Mouse (Mus musculus): ENCODE measurements around the gene Glcci1. TPM values are rescaled to one million over a fixed set of nuclear protein-coding genes. Genes with fewer than 3 reads are reported as not detected.
"Not testable (repeated sequence)": the region's sequence is repeated elsewhere in the genome, so short reads cannot be mapped to it uniquely, and the experiment has no call there.

Glcci1 gene
- total and polyA plus RNA-seq, 3 experiments: 1.8 to 31.1 (median 7.9) TPM

- TF ChIP-seq MEF2A (IDR thresholded peaks at IDR 0.05; ENCODE audit: extremely low read depth, insufficient replicate concordance, low read depth, low read length, poor library complexity, severe bottlenecking) (no peak), KAT2A (conservative IDR thresholded peaks at IDR 0.05; ENCODE audit: low read depth, low read length) (no peak), GATA1 (IDR thresholded peaks at IDR 0.05; ENCODE audit: low read depth, low read length) (peak; percentile 79), ELF1 (IDR thresholded peaks at IDR 0.05; ENCODE audit: low read depth, low read length) (no peak), ZC3H11A (IDR thresholded peaks at IDR 0.05; ENCODE audit: low read depth, low read length) (no peak), CHD2 (IDR thresholded peaks at IDR 0.05; ENCODE audit: low read length) (no peak), MAX (IDR thresholded peaks at IDR 0.05; ENCODE audit: low read length) (no peak), RAD21 (IDR thresholded peaks at IDR 0.05; ENCODE audit: low read depth, low read length) (no peak), TAL1 (IDR thresholded peaks at IDR 0.05; ENCODE audit: low read length) (peak; percentile 38), GABPA (IDR thresholded peaks at IDR 0.05; ENCODE audit: low read depth, low read length) (no peak), SIN3A (IDR thresholded peaks at IDR 0.05; ENCODE audit: low read length) (peak; percentile 52), MAZ (IDR thresholded peaks at IDR 0.05; ENCODE audit: low read depth, low read length) (no peak)
These were observed 21.9 kb downstream of the Glcci1 start (continued) for GRCm38 (mm10) chr6:8531104-8531894.

GRCm38 (mm10) chr6:8536944-8537343 is 27.5 kb downstream of the Glcci1 start:
- Histone ChIP-seq H3K27ac (ENCODE audit: control insufficient read depth, low read depth, low read length) (no peak overlapping the region), H3K9ac (ENCODE audit: control insufficient read depth, low read depth, low read length, poor library complexity, severe bottlenecking) (no peak overlapping the region), H3K4me3 (ENCODE audit: control insufficient read depth in 1 of 2, insufficient read depth in 1 of 2, low read depth in 2 of 2, low read length in 2 of 2) (no peak overlapping the region), H3K36me3 (ENCODE audit: control insufficient read depth in 1 of 2, insufficient read depth in 2 of 2, low read length in 2 of 2) (peaks cover 0 to 5% of the 10 kb centered on the region in 2 experiments; a peak in 1 of 4 replicates), H3K4me1 (ENCODE audit: control insufficient read depth in 1 of 2, insufficient read depth in 2 of 2, low read length in 2 of 2) (no peaks in the 10 kb centered on the region; a peak in 2 of 4 replicates), H3K79me2 (ENCODE audit: control insufficient read depth, insufficient read depth, low read length, poor library complexity) (no peaks in the 10 kb centered on the region), H3K27me3 (ENCODE audit: control insufficient read depth in 1 of 2, insufficient read depth in 2 of 2, low read length in 2 of 2) (no peaks in the 10 kb centered on the region), H3K9me3 (replicated peaks; ENCODE audit: insufficient read depth, low read length) (no peaks in the 10 kb centered on the region)
- no peak for DNase-seq (ENCODE audit: low read depth, low spot score)
- no peak for TF ChIP-seq TBP (IDR thresholded peaks at IDR 0.05; ENCODE audit: low read depth, low read length)
- no peak for TF ChIP-seq CHD2 (IDR thresholded peaks at IDR 0.05; ENCODE audit: low read length)
- no peak for TF ChIP-seq POLR2AphosphoS5 (IDR thresholded peaks at IDR 0.05; ENCODE audit: borderline replicate concordance, low read depth, low read length)
- no peak for TF ChIP-seq USF1 (IDR thresholded peaks at IDR 0.05; ENCODE audit: low read depth, low read length)
- no peak for TF ChIP-seq MEF2A (IDR thresholded peaks at IDR 0.05; ENCODE audit: extremely low read depth, insufficient replicate concordance, low read depth, low read length, poor library complexity, severe bottlenecking)
- no peak for TF ChIP-seq POLR2AphosphoS2 (IDR thresholded peaks at IDR 0.05; ENCODE audit: low read length)
- TF ChIP-seq GATA1 (IDR thresholded peaks at IDR 0.05; ENCODE audit: low read depth, low read length): no peak

- H3K79me2 ChIP-seq (ENCODE audit: control insufficient read depth, insufficient read depth, low read length, poor library complexity); H3K27ac ChIP-seq (ENCODE audit: control insufficient read depth, low read depth, low read length); H3K9ac ChIP-seq (ENCODE audit: control insufficient read depth, low read depth, low read length, poor library complexity, severe bottlenecking); H3K36me3 ChIP-seq (ENCODE audit: control insufficient read depth in 1 of 2, insufficient read depth in 2 of 2, low read length in 2 of 2); DNase-seq (ENCODE audit: low read depth, low spot score); H3K27me3 ChIP-seq (ENCODE audit: control insufficient read depth in 1 of 2, insufficient read depth in 2 of 2, low read length in 2 of 2); H3K9me3 ChIP-seq (replicated peaks; ENCODE audit: insufficient read depth, low read length); H3K4me1 ChIP-seq (ENCODE audit: control insufficient read depth in 1 of 2, insufficient read depth in 2 of 2, low read length in 2 of 2); H3K4me3 ChIP-seq (ENCODE audit: control insufficient read depth in 1 of 2, insufficient read depth in 1 of 2, low read depth in 2 of 2, low read length in 2 of 2): not testable (repeated sequence)
These were observed 32.1 kb downstream of the Glcci1 start for GRCm38 (mm10) chr6:8541531-8541930.

All from MEL (cell line).